Mouse (Mus musculus) liver, embryonic 14.5 days (tissue): ENCODE results near the gene Nsmce4a.
"Not testable (repeated sequence)": the region's sequence is repeated elsewhere in the genome, so short reads cannot be mapped to it uniquely, and the experiment has no call there.

ENCODE experiments used
- CTCF ChIP-seq: IDR thresholded peaks from 2 replicates; pipeline ENCODE4 v1.5.1; 2016; ENCODE audit warnings: antibody characterized with exemption, low read depth, control low read depth
- EP300 ChIP-seq: IDR thresholded peaks from 2 replicates; pipeline ENCODE4 v1.6.1; 2016; ENCODE audit warnings: antibody characterized with exemption, low read depth

DNA sequence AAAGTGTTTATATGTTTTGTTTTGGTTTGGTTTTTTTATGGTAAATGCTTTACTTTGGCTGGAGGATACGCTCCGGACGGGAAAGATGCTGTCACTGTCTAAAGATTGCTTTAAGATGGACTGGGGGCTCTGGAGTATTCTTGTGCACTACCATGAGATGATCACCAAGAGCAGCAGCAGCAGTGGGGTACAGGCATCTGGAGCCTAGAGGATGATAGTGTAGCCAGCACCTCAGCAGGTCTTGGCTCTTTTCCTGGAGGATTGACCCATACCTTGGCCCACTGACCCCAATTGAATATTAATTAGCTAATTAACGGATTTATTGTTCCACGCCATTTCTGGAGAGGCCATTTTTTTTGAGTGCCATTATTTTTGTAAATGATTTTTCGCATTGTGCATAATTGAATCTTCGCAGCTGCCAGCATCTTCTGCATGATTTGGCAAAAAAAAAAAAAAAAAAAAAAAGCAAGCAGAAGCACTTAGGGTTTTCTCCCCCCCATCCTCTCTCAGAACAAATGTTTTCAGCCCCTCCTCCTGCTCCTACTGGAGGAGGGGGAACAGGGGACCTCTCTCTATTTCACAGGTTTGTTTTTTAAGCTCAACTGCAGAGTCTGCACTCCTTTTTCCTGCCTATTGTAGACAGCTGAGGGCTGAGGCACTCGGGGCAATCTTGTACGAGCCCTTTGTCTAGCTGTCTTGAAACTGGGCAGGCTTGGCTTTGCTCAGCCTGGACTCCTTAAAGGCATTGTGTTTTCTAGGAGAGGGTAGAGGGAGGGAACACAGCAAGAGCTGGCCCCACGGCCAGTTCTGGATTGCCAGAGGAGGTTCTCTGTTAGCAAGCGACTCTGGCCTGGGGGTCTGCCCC lies 20.7 kb upstream of the Nsmce4a start:
- TF ChIP-seq CTCF, EP300: not testable (repeated sequence)
